Mouse (Mus musculus): ENCODE measurements around the gene Mef2b. TPM values are rescaled to one million over a fixed set of nuclear protein-coding genes. Genes with fewer than 3 reads are reported as not detected.

The Mef2b gene
- polyA plus RNA-seq, 1 experiment = 3.5 TPM

DNA sequence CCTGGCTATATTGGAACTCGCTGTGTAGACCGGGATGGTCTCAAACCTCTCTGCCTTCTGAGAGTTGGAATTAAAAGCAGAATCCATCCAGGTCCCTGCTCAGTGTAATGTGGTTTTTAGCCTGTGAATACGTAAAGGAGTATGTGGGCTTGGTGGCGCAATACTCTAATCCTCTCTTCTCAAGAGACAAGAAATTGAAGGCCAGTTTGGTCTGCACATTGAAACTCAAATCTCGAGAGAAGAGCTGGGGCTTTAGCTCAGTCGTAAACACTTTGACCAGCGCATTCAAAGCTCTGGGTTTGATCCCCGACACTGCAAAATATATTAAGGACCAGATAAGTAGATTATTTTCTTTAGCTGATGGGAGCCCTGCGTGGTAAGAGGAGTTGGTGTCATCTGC, 470 bp downstream of the Mef2b start:
- no peak for DNase-seq
- peaks cover 4% of the 10 kb centered on the region; the same call in 1 of the 2 replicates for H3K36me3 ChIP-seq (ENCODE audit: control insufficient read depth, insufficient read depth, low read length)
- peak overlapping the region; percentile 96 for H3K4me3 ChIP-seq (ENCODE audit: control insufficient read depth, insufficient read depth, low read length)
- H3K27ac ChIP-seq (ENCODE audit: control insufficient read depth, insufficient read depth, low read length) = peak overlapping the region; percentile 91
- TF ChIP-seq POLR2A (IDR thresholded peaks at IDR 0.05; ENCODE audit: control insufficient read depth, extremely low read depth, insufficient read depth, low read length, poor library complexity) (no peak), CTCF (IDR thresholded peaks at IDR 0.05; ENCODE audit: borderline replicate concordance, control insufficient read depth, extremely low read depth, insufficient read depth, low read length, poor library complexity) (no peak)
- no peaks in the 10 kb centered on the region for H3K27me3 ChIP-seq (ENCODE audit: control insufficient read depth, insufficient read depth, low read length)
- WGBS = 1% methylated on average over 9 of the region's 9 CpGs
- H3K4me1 ChIP-seq (replicated peaks; ENCODE audit: control insufficient read depth, insufficient read depth, low read length) = peaks cover 15% of the 10 kb centered on the region

- TF ChIP-seq CTCF (IDR thresholded peaks at IDR 0.05; ENCODE audit: borderline replicate concordance, control insufficient read depth, extremely low read depth, insufficient read depth, low read length, poor library complexity) (no peak), POLR2A (IDR thresholded peaks at IDR 0.05; ENCODE audit: control insufficient read depth, extremely low read depth, insufficient read depth, low read length, poor library complexity) (no peak)
- H3K4me3 ChIP-seq (ENCODE audit: control insufficient read depth, insufficient read depth, low read length) = no peak overlapping the region
- peaks cover 30% of the 10 kb centered on the region for H3K4me1 ChIP-seq (replicated peaks; ENCODE audit: control insufficient read depth, insufficient read depth, low read length)
- peak; percentile 41 for DNase-seq
- peak overlapping the region; percentile 78 for H3K27ac ChIP-seq (ENCODE audit: control insufficient read depth, insufficient read depth, low read length)
- peaks cover 4% of the 10 kb centered on the region; the same call in 1 of the 2 replicates for H3K36me3 ChIP-seq (ENCODE audit: control insufficient read depth, insufficient read depth, low read length)
- no peaks in the 10 kb centered on the region for H3K27me3 ChIP-seq (ENCODE audit: control insufficient read depth, insufficient read depth, low read length)
- WGBS = 72% methylated on average over 7 of the region's 7 CpGs
Observed at GRCm38 (mm10) chr8:70147678-70148607, 8.4 kb downstream of the Mef2b start.

DNA sequence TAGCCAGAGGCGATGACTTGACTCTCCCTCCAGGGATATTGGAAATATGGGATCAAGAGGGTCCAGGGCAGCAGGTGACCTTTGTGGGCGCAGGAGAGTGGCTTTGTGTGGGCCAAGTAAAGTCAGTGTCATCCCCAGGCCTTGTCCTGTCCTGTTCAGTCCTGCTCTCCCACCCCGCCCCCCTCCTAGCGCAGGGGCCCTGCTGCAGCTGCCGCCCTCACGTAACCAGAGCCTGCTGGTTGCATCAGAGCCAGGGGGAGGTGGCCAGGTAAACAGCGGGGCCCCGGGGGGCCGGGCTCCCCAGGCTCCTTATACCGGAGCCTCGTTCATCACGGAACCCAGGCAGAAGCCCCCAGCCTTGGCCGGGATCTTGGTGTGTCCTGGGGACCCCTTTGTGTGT, 10.6 kb downstream of the Mef2b start:
- peaks cover 30% of the 10 kb centered on the region for H3K4me1 ChIP-seq (replicated peaks; ENCODE audit: control insufficient read depth, insufficient read depth, low read length)
- peaks cover under 1% of the 10 kb centered on the region; the same call in 1 of the 2 replicates for H3K36me3 ChIP-seq (ENCODE audit: control insufficient read depth, insufficient read depth, low read length)
- TF ChIP-seq CTCF (IDR thresholded peaks at IDR 0.05; ENCODE audit: borderline replicate concordance, control insufficient read depth, extremely low read depth, insufficient read depth, low read length, poor library complexity) (no peak), POLR2A (IDR thresholded peaks at IDR 0.05; ENCODE audit: control insufficient read depth, extremely low read depth, insufficient read depth, low read length, poor library complexity) (no peak)
- H3K27ac ChIP-seq (ENCODE audit: control insufficient read depth, insufficient read depth, low read length) = no peak overlapping the region
- no peak for DNase-seq
- no peaks in the 10 kb centered on the region for H3K27me3 ChIP-seq (ENCODE audit: control insufficient read depth, insufficient read depth, low read length)
- 76% methylated on average over 13 of the region's 13 CpGs for WGBS
- H3K4me3 ChIP-seq (ENCODE audit: control insufficient read depth, insufficient read depth, low read length) = no peak overlapping the region

- Histone ChIP-seq H3K36me3 (ENCODE audit: control insufficient read depth, insufficient read depth, low read length) (no peaks in the 10 kb centered on the region), H3K27ac (ENCODE audit: control insufficient read depth, insufficient read depth, low read length) (no peak overlapping the region), H3K4me1 (replicated peaks; ENCODE audit: control insufficient read depth, insufficient read depth, low read length) (peaks cover 37% of the 10 kb centered on the region), H3K27me3 (ENCODE audit: control insufficient read depth, insufficient read depth, low read length) (no peaks in the 10 kb centered on the region), H3K4me3 (ENCODE audit: control insufficient read depth, insufficient read depth, low read length) (no peak overlapping the region)
- TF ChIP-seq CTCF (IDR thresholded peaks at IDR 0.05; ENCODE audit: borderline replicate concordance, control insufficient read depth, extremely low read depth, insufficient read depth, low read length, poor library complexity) = no peak
- no peak; the same call in 1 of the 2 replicates for TF ChIP-seq POLR2A (IDR thresholded peaks at IDR 0.05; ENCODE audit: control insufficient read depth, extremely low read depth, insufficient read depth, low read length, poor library complexity)
- DNase-seq = peak; percentile 83
- WGBS = 20% methylated on average over 22 of the region's 22 CpGs
Observed at GRCm38 (mm10) chr8:70152537-70153257, 13.2 kb downstream of the Mef2b start.

- peaks cover 48% of the 10 kb centered on the region for H3K4me1 ChIP-seq (replicated peaks; ENCODE audit: control insufficient read depth, insufficient read depth, low read length)
- no peaks in the 10 kb centered on the region for H3K27me3 ChIP-seq (ENCODE audit: control insufficient read depth, insufficient read depth, low read length)
- DNase-seq = no peak
- H3K36me3 ChIP-seq (ENCODE audit: control insufficient read depth, insufficient read depth, low read length) = no peaks in the 10 kb centered on the region
- H3K4me3 ChIP-seq (ENCODE audit: control insufficient read depth, insufficient read depth, low read length) = no peak overlapping the region
- TF ChIP-seq CTCF (IDR thresholded peaks at IDR 0.05; ENCODE audit: borderline replicate concordance, control insufficient read depth, extremely low read depth, insufficient read depth, low read length, poor library complexity) (no peak), POLR2A (IDR thresholded peaks at IDR 0.05; ENCODE audit: control insufficient read depth, extremely low read depth, insufficient read depth, low read length, poor library complexity) (no peak)
- 94% methylated on average over 1 of the region's 1 CpGs for WGBS
- H3K27ac ChIP-seq (ENCODE audit: control insufficient read depth, insufficient read depth, low read length) = no peak overlapping the region
Observed at GRCm38 (mm10) chr8:70157240-70157800, 17.8 kb downstream of the Mef2b start.
